Mouse (Mus musculus) embryonic fibroblast, embryonic 13.5 days (primary cell): ENCODE measurements around the gene Heg1.

ENCODE experiments used
- CTCF ChIP-seq: IDR thresholded peaks from 2 replicates; pipeline ENCODE4 v1.5.1; 2011; ENCODE audit warnings: mild to moderate bottlenecking, control low read depth, low read length, moderate library complexity, borderline replicate concordance; ENCODE audit not compliant: insufficient read depth
- POLR2A ChIP-seq: IDR thresholded peaks from 2 replicates; pipeline ENCODE4 v1.6.1; 2011; ENCODE audit warnings: low read depth, mild to moderate bottlenecking, control low read depth, low read length, moderate library complexity

DNA sequence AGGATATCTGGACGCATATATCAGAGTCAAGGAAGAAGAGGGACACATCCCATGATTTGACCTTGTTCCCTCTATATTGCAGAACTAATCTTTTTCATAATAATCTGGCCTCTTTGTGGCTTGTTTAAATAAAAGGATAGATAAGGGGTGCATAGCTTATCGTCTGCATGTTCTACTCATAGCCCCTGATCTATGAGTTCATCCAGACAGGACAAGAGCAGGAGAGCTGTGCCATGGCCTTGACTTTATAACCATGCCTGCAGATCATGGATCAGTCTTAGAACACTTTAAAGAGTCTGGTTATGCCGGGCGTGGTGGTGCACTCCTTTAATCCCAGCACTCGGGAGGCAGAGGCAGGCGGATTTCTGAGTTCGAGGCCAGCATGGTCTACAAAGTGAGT, 75.0 kb downstream of the Heg1 start:
- TF ChIP-seq CTCF (no peak), POLR2A (no peak)
